Mouse (Mus musculus) neural tube, embryonic 12.5 days (tissue): Measurements from ENCODE around the gene Cldn4. TPM values are rescaled to one million over a fixed set of nuclear protein-coding genes. Genes with fewer than 3 reads are reported as not detected.
"Not testable (repeated sequence)": the region's sequence is repeated elsewhere in the genome, so short reads cannot be mapped to it uniquely, and the experiment has no call there.

ENCODE experiments used
- ATAC-seq: fragments of 200-750 bp; cut with Nextera tagmentation; 2 replicates; pipeline ENCODE4 v1.8.0; 2017; ENCODE audit warnings: low read depth, mild to moderate bottlenecking, moderate TSS enrichment, moderate library complexity; ENCODE audit not compliant: low FRiP score
- H3K27ac ChIP-seq: fragments of 300-500 bp; sonication (generic); 2 replicates; pipeline ENCODE4 v1.5.1; 2016
- H3K27me3 ChIP-seq: fragments of 300-500 bp; sonication (generic); replicated peaks from 2 replicates; pipeline ENCODE4 v1.6.1; 2016; ENCODE audit warnings: mild to moderate bottlenecking
- H3K36me3 ChIP-seq: fragments of 300-500 bp; sonication (generic); 2 replicates; pipeline ENCODE4 v1.6.1; 2016; ENCODE audit warnings: mild to moderate bottlenecking
- H3K4me1 ChIP-seq: fragments of 300-500 bp; sonication (generic); 2 replicates; pipeline ENCODE4 v1.6.1; 2016
- H3K4me2 ChIP-seq: fragments of 300-500 bp; sonication (generic); replicated peaks from 2 replicates; pipeline ENCODE4 v1.6.1; 2016; ENCODE audit warnings: mild to moderate bottlenecking
- H3K4me3 ChIP-seq: fragments of 300-500 bp; sonication (generic); 2 replicates; pipeline ENCODE4 v1.5.1; 2016
- H3K9ac ChIP-seq: fragments of 300-500 bp; sonication (generic); 2 replicates; pipeline ENCODE4 v1.6.1; 2016; ENCODE audit warnings: mild to moderate bottlenecking
- H3K9me3 ChIP-seq: fragments of 300-500 bp; sonication (generic); 2 replicates; pipeline ENCODE4 v1.6.1; 2016; ENCODE audit warnings: mild to moderate bottlenecking
- WGBS: fragments of 180-500 bp; shearing (Covaris S2); methylation state at CpG from one replicate; pipeline ENCODE4 v1.1.7; 2016; 5-methylcytosine and 5-hydroxymethylcytosine counted together
- polyA plus RNA-seq: library from polyadenylated mRNA; unstranded; fragments of >200 nt; fragmentation: Nextera tagmentation; extraction: Ambion mirVana; gene quantifications from 2 replicates; pipeline ENCODE4 v1.2.1, GENCODE M21; 2016

The Cldn4 gene
- polyA plus RNA-seq, 1 experiment from 2014 or later, result 2.1 TPM

- WGBS, result 79% methylated on average over 7 of the region's 7 CpGs
- no peak for ATAC-seq
- H3K36me3 ChIP-seq, result no peaks in the 10 kb centered on the region
- H3K27me3 ChIP-seq, result no peaks in the 10 kb centered on the region
- no peaks in the 10 kb centered on the region for H3K4me1 ChIP-seq
- H3K9ac ChIP-seq, result no peak overlapping the region
- no peak overlapping the region for H3K4me3 ChIP-seq
- H3K4me2 ChIP-seq, result no peak overlapping the region
- no peaks in the 10 kb centered on the region for H3K9me3 ChIP-seq
- H3K27ac ChIP-seq, result no peak overlapping the region
Measured at GRCm38 (mm10) chr5:134959114-134959513, 12.4 kb upstream of the Cldn4 start.

GRCm38 (mm10) chr5:134955491-134955890 lies 8.8 kb upstream of the Cldn4 start:
- H3K4me2 ChIP-seq, result no peak overlapping the region
- H3K9ac ChIP-seq, result no peak overlapping the region
- no peaks in the 10 kb centered on the region for H3K9me3 ChIP-seq
- H3K36me3 ChIP-seq, result no peaks in the 10 kb centered on the region
- H3K27me3 ChIP-seq, result 0 out of 2 replicates have a peak, but pooled peaks cover 3% of the 10 kb centered on the region
- H3K27ac ChIP-seq, result no peak overlapping the region
- ATAC-seq, result no peak
- 84% methylated on average over 5 of the region's 5 CpGs for WGBS
- no peak overlapping the region for H3K4me3 ChIP-seq
- H3K4me1 ChIP-seq, result no peaks in the 10 kb centered on the region

GRCm38 (mm10) chr5:134951053-134951884 lies 4.5 kb upstream of the Cldn4 start:
- peaks cover 18% of the 10 kb centered on the region for H3K27me3 ChIP-seq
- H3K36me3 ChIP-seq, result no peaks in the 10 kb centered on the region
- H3K4me3 ChIP-seq, result no peak overlapping the region
- ATAC-seq, result no peak
- H3K9ac ChIP-seq, result no peak overlapping the region
- H3K27ac ChIP-seq, result no peak overlapping the region
- no peak overlapping the region for H3K4me2 ChIP-seq
- H3K9me3 ChIP-seq, result no peaks in the 10 kb centered on the region
- 49% methylated on average over 19 of the region's 19 CpGs for WGBS
- H3K4me1 ChIP-seq, result peaks cover 5% of the 10 kb centered on the region; the same call in 1 of the 2 replicates

GRCm38 (mm10) chr5:134948085-134948439 lies 1.3 kb upstream of the Cldn4 start:
- H3K4me1 ChIP-seq, result peaks cover 5% of the 10 kb centered on the region; the same call in 1 of the 2 replicates
- ATAC-seq, result no peak
- no peak overlapping the region for H3K4me3 ChIP-seq
- no peaks in the 10 kb centered on the region for H3K36me3 ChIP-seq
- no peak overlapping the region for H3K4me2 ChIP-seq
- no peak overlapping the region for H3K27ac ChIP-seq
- WGBS, result 70% methylated on average over 4 of the region's 4 CpGs
- no peaks in the 10 kb centered on the region for H3K9me3 ChIP-seq
- peaks cover 37% of the 10 kb centered on the region for H3K27me3 ChIP-seq
- no peak overlapping the region for H3K9ac ChIP-seq

GRCm38 (mm10) chr5:134947420-134948084 lies 818 bp upstream of the Cldn4 start:
- 66% methylated on average over 5 of the region's 5 CpGs for WGBS
- H3K36me3 ChIP-seq, result no peaks in the 10 kb centered on the region

GRCm38 (mm10) chr5:134946063-134946856 lies 474 bp downstream of the Cldn4 start:
- peaks cover 5% of the 10 kb centered on the region; the same call in 1 of the 2 replicates for H3K4me1 ChIP-seq
- WGBS, result 18% methylated on average over 43 of the region's 43 CpGs
- 0 out of 2 replicates have a peak overlapping the region, but pooled peaks have one; percentile 1 for H3K4me3 ChIP-seq
- H3K9ac ChIP-seq, result no peak overlapping the region
- peak overlapping the region; percentile 36 for H3K4me2 ChIP-seq
- no peaks in the 10 kb centered on the region for H3K9me3 ChIP-seq
- peaks cover 33% of the 10 kb centered on the region for H3K27me3 ChIP-seq
- H3K36me3 ChIP-seq, result no peaks in the 10 kb centered on the region
- H3K27ac ChIP-seq, result no peak overlapping the region
- ATAC-seq, result no peak

More at GRCm38 (mm10) chr5:134947420-134948084, 818 bp upstream of the Cldn4 start:
- H3K4me3 ChIP-seq, result no peak overlapping the region
- H3K9me3 ChIP-seq, result no peaks in the 10 kb centered on the region
- H3K4me2 ChIP-seq, result no peak overlapping the region
- peaks cover 37% of the 10 kb centered on the region for H3K27me3 ChIP-seq
- peaks cover 5% of the 10 kb centered on the region; the same call in 1 of the 2 replicates for H3K4me1 ChIP-seq
- no peak overlapping the region for H3K9ac ChIP-seq
- ATAC-seq, result no peak
- H3K27ac ChIP-seq, result no peak overlapping the region

GRCm38 (mm10) chr5:134945266-134945959 lies 1.3 kb downstream of the Cldn4 start:
- Histone ChIP-seq H3K4me2 (no peak overlapping the region), H3K27me3 (peaks cover 33% of the 10 kb centered on the region), H3K9ac (no peak overlapping the region), H3K4me1 (peaks cover 5% of the 10 kb centered on the region; the same call in 1 of the 2 replicates), H3K36me3 (no peaks in the 10 kb centered on the region), H3K9me3 (no peaks in the 10 kb centered on the region), H3K4me3 (no peak overlapping the region), H3K27ac (no peak overlapping the region)
- 49% methylated on average over 18 of the region's 19 CpGs for WGBS
- no peak for ATAC-seq

GRCm38 (mm10) chr5:134944179-134944578 lies 2.6 kb downstream of the Cldn4 start:
- Histone ChIP-seq H3K9ac (no peak overlapping the region), H3K9me3 (no peaks in the 10 kb centered on the region), H3K36me3 (no peaks in the 10 kb centered on the region), H3K4me1 (peaks cover 5% of the 10 kb centered on the region; the same call in 1 of the 2 replicates), H3K4me2 (no peak overlapping the region), H3K4me3 (no peak overlapping the region), H3K27me3 (peaks cover 33% of the 10 kb centered on the region), H3K27ac (no peak overlapping the region)
- no peak for ATAC-seq
- WGBS, result 78% methylated on average over 5 of the region's 5 CpGs

- Histone ChIP-seq H3K36me3 (no peaks in the 10 kb centered on the region), H3K4me2 (no peak overlapping the region), H3K27ac (no peak overlapping the region), H3K4me1 (peaks cover 5% of the 10 kb centered on the region; the same call in 1 of the 2 replicates), H3K4me3 (no peak overlapping the region), H3K9ac (no peak overlapping the region), H3K9me3 (no peaks in the 10 kb centered on the region), H3K27me3 (peaks cover 33% of the 10 kb centered on the region)
- no peak for ATAC-seq
- WGBS, result 80% methylated on average over 2 of the region's 2 CpGs
Measured at GRCm38 (mm10) chr5:134942740-134943139, 4.0 kb downstream of the Cldn4 start.

GRCm38 (mm10) chr5:134941472-134942209 lies 5.1 kb downstream of the Cldn4 start:
- Histone ChIP-seq H3K9ac (no peak overlapping the region), H3K27ac (no peak overlapping the region), H3K4me2 (no peak overlapping the region), H3K4me1 (peaks cover 2% of the 10 kb centered on the region; the same call in 1 of the 2 replicates), H3K27me3 (peaks cover 23% of the 10 kb centered on the region), H3K9me3 (no peaks in the 10 kb centered on the region), H3K4me3 (no peak overlapping the region), H3K36me3 (no peaks in the 10 kb centered on the region)
- 87% methylated on average over 14 of the region's 14 CpGs for WGBS
- ATAC-seq, result no peak

GRCm38 (mm10) chr5:134939554-134939953 lies 7.2 kb downstream of the Cldn4 start:
- not testable (repeated sequence) for H3K9me3 ChIP-seq, H3K4me2 ChIP-seq, ATAC-seq, H3K36me3 ChIP-seq, H3K4me3 ChIP-seq, H3K4me1 ChIP-seq, H3K27me3 ChIP-seq, H3K27ac ChIP-seq, H3K9ac ChIP-seq
- WGBS, result 86% methylated on average over 5 of the region's 7 CpGs
